Mouse (Mus musculus): Measurements from ENCODE around the gene Tmem205.
A peak's percentile ranks its signal among the peaks of the same experiment; 100 is the strongest.

Gene Tmem205

DNA sequence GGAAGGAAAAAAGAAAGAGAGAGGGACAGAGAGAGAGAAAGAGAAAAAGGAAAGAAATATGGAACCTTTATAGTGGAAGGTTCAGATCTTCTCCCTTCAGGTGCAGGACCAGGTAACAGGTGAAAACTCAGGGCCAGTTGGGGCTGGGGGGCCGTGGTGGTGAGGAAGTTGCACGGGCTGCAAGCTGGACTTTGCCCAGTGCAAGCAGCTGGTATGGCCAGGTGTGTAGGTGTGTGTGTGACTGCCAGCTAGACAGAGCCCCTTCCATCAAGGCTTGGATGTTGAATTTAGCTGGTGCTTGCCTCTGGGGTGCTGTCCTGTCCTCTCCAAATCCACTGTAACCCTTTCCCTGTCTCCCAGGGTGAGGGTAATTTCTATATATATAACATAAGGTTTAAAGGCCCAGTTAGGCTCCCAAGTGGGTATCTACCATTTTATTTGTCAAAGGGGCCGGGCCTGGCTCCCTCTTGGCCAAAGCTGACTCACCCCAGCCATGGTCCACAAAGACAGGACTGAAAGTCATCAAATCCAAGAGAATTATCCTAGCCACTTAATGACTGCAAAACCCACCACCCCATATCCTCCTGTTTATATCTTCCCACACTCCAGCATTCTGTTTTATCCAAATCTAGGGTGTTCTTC, 10.4 kb downstream of the Tmem205 start:
- no peak for DNase-seq (ENCODE audit: low spot score in 2 of 2)

GRCm38 (mm10) chr9:21909474-21910223, 17.7 kb downstream of the Tmem205 start:
- DNase-seq (ENCODE audit: low spot score in 2 of 2) = no peak

- no peak for DNase-seq (ENCODE audit: low spot score in 2 of 2)
Observed at GRCm38 (mm10) chr9:21908216-21908615, 19.1 kb downstream of the Tmem205 start.

DNA sequence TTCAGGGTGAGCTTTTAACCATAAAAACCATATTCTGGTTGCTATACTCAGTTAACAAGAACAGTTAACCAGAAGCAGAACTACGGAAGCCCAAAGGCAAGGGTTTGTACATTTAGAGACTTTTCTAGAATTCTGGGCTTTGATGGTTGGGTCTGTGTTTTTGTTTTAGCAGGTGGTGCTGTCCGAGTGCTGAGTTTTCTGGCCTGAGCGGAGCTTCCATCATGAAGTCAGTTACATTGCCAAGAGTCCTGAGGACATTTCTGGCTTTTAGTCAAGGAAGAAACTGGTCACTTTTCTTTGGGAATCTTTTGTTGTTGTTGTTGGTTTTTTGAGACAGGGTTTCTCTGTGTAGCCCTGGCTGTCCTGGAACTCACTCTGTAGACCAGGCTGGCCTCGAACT, 23.3 kb downstream of the Tmem205 start:
- DNase-seq (ENCODE audit: low spot score in 2 of 2) = no peak

DNA sequence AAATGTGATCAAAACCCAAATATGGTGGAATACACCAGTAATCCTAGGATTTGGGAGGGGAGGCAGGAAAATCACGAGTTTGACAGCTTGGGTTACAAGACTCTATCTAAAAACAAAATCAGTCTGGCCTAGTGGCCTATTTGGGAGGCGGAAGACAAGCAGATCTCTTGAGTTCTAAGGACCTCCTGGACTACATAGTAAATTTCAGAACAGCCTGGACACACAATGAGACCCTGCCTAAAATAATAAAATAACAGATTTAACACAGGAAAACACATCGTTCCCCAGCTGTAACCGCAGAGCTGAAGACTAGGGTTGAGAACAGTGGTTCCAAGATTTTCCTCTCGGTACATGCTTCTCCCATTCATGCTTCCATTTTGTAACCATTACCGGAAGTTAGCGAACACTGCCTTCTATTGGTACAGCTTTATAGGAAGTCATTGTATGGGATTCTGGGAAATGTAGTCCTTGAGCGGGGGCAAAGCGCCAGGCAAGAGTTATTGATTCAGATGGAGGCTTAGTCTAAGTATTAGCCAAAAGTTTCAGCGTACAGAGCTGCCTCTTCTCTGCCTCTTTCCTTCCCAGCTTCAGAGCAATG, 26.0 kb downstream of the Tmem205 start:
- DNase-seq (ENCODE audit: low spot score in 2 of 2) = peak; percentile 65 to 67

DNA sequence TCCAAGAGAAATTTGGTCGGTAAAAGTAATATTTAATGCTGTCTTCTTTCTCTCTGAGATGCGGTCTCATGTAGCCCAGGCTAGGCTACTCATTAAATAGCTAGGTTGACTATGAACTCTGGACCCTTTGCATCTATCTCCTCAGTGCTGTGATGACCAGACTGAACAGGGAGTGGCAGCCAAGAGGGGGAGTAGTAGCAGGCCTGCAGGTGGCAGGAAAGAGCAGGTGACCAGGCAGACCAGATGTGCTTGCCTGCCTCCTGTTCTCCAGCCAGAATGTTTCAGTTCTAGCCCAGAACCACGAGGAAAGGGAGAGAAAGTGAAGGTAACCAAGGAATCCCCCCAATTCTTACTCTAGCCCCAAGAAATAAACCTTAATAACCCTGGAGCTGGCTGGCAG, 38.1 kb downstream of the Tmem205 start:
- no peak for DNase-seq (ENCODE audit: low spot score in 2 of 2)

- no peak for DNase-seq (ENCODE audit: low spot score in 2 of 2)
Observed at GRCm38 (mm10) chr9:21876601-21877000, 50.8 kb downstream of the Tmem205 start.

- no peak for DNase-seq (ENCODE audit: low spot score in 2 of 2)
Observed at GRCm38 (mm10) chr9:21872204-21872603, 55.2 kb downstream of the Tmem205 start.

Measured in heart, adult 9 months (tissue).